ENCODE assay signal across 8 mouse cellular contexts in genomic region chr10:127661915-127662663, GRCm38 (mm10). TPM values are rescaled to one million over a fixed set of nuclear protein-coding genes. Genes with fewer than 3 reads are reported as not detected.
A peak's percentile ranks its signal among the peaks of the same experiment; 100 is the strongest.
DNase-seq lines count a peak whose midpoint lies in the region; ATAC-seq lines count a peak whose summit lies in the region.

No protein-coding gene starts in this region.

- H3K27me3 ChIP-seq in embryonic facial prominence, embryonic 14.5 days (replicated peaks; ENCODE audit: control insufficient read depth, insufficient read depth, low read length), result no peaks in the 10 kb centered on the region

- ATAC-seq in cerebellum, adult (ENCODE audit: insufficient number of reproducible peaks, low FRiP score, low TSS enrichment), result peak; percentile 36
- ATAC-seq in embryonic facial prominence, embryonic 14.5 days (ENCODE audit: low read depth), result peak; percentile 7

- intact Hi-C loops in heart, postnatal 10 days (cut with DNase I), result loop anchor here (2.0 to 10.0 kb wide), 3 partner anchors 17 to 467 kb away; partner anchors contain the start of genes Arhgef25 and Dtx3

- no peak for DNase-seq in cerebellum, postnatal 4 days (ENCODE audit: low spot score in 2 of 2)
- DNase-seq in adrenal gland, adult 2 months, result peak; percentile 89
- DNase-seq in embryonic facial prominence, embryonic 14.5 days (ENCODE audit: low spot score), result peak; percentile 86
- peak; percentile 78 to 79 for DNase-seq in heart, postnatal 10 days
- peak; percentile 80 to 89 for DNase-seq in kidney, postnatal 25 days
- DNase-seq in lung, postnatal 4 days, result peak; percentile 80 to 84
- DNase-seq in right cerebral cortex, adult 2 months (ENCODE audit: low spot score in 2 of 2), result peak; percentile 61 to 66

- no peaks in the 10 kb centered on the region for H3K9me3 ChIP-seq in embryonic facial prominence, embryonic 14.5 days (ENCODE audit: control insufficient read depth, low read length)

- H3K4me3 ChIP-seq in embryonic facial prominence, embryonic 14.5 days (ENCODE audit: low read depth, low read length), result peak overlapping the region; percentile 85

- 10% methylated on average over 16 of the region's 16 CpGs for WGBS in embryonic facial prominence, embryonic 14.5 days

- H3K27ac ChIP-seq in embryonic facial prominence, embryonic 14.5 days (replicated peaks; ENCODE audit: low read depth, low read length), result peak overlapping the region; percentile 77

- peak overlapping the region; percentile 59 for H3K9ac ChIP-seq in embryonic facial prominence, embryonic 14.5 days (ENCODE audit: low read depth, low read length)

- H3K4me1 ChIP-seq in embryonic facial prominence, embryonic 14.5 days (ENCODE audit: control insufficient read depth, insufficient read depth, low read length), result peaks cover 38% of the 10 kb centered on the region

- H3K4me2 ChIP-seq in embryonic facial prominence, embryonic 14.5 days (ENCODE audit: low read depth, low read length), result peak overlapping the region; percentile 73

- peaks cover 53% of the 10 kb centered on the region for H3K36me3 ChIP-seq in embryonic facial prominence, embryonic 14.5 days (ENCODE audit: control insufficient read depth, insufficient read depth, low read length)

RNA-seq across cellular contexts. Expression of gene Nemp1, which starts 4.6 kb away (rescaled TPM):
- total RNA-seq in adrenal gland, adult 2 months (2021), result 1 to 10 TPM; 4.6 to 9.1 TPM
- polyA plus RNA-seq in adrenal gland, adult 2 months (2012; rRNA removed), result 1.5 and 2.6 TPM in 2 replicates
- polyA plus RNA-seq in embryonic facial prominence, embryonic 14.5 days (2014; fragmentation: Nextera tagmentation; extraction: Ambion mirVana), result 10.5 and 11.2 TPM in 2 replicates
- 1 to 10 TPM; 5.0 to 7.0 TPM for total RNA-seq in heart, postnatal 10 days (2021)

RNA-seq across cellular contexts. Expression of gene Nab2, which starts 6.3 kb away (rescaled TPM):
- 10 to 100 TPM; 16.9 to 26.6 TPM for total RNA-seq in adrenal gland, adult 2 months (2021)
- 35.9 and 38.7 TPM in 2 replicates for polyA plus RNA-seq in adrenal gland, adult 2 months (2012; rRNA removed)
- polyA plus RNA-seq in embryonic facial prominence, embryonic 14.5 days (2014; fragmentation: Nextera tagmentation; extraction: Ambion mirVana), result 15.2 and 16.1 TPM in 2 replicates
- 10 to 100 TPM in 1 of 2 experiments, 1 to 10 TPM in 1; 8.5 to 11.7 TPM for total RNA-seq in heart, postnatal 10 days (2021)

RNA-seq across cellular contexts. Expression of gene Stat6, which starts 19.3 kb away (rescaled TPM):
- total RNA-seq in adrenal gland, adult 2 months (2021), result 100 to 1,000 TPM in 1 of 2 experiments, 10 to 100 TPM in 1; 88.3 to 109 TPM
- polyA plus RNA-seq in adrenal gland, adult 2 months (2012; rRNA removed), result 67.6 and 83.8 TPM in 2 replicates
- 22.9 and 23.1 TPM in 2 replicates for polyA plus RNA-seq in embryonic facial prominence, embryonic 14.5 days (2014; fragmentation: Nextera tagmentation; extraction: Ambion mirVana)
- total RNA-seq in heart, postnatal 10 days (2021), result 10 to 100 TPM; 45.9 to 46.8 TPM

RNA-seq across cellular contexts. Expression of gene Lrp1, which starts 41.1 kb away (rescaled TPM):
- 100 to 1,000 TPM; 138 to 196 TPM for total RNA-seq in adrenal gland, adult 2 months (2021)
- 197 and 201 TPM in 2 replicates for polyA plus RNA-seq in adrenal gland, adult 2 months (2012; rRNA removed)
- 137 and 145 TPM in 2 replicates for polyA plus RNA-seq in embryonic facial prominence, embryonic 14.5 days (2014; fragmentation: Nextera tagmentation; extraction: Ambion mirVana)
- total RNA-seq in heart, postnatal 10 days (2021), result 10 to 100 TPM; 95.8 to 96.3 TPM

RNA-seq across cellular contexts. Expression of gene Myo1a, which starts 42.9 kb away (rescaled TPM):
- 10 to 100 TPM in 1 of 2 experiments, 1 to 10 TPM in 1; 1.1 to 15.1 TPM for total RNA-seq in adrenal gland, adult 2 months (2021)
- 0.21 and 4.0 TPM in 2 replicates for polyA plus RNA-seq in adrenal gland, adult 2 months (2012; rRNA removed)
- 0.75 and 1.2 TPM in 2 replicates for polyA plus RNA-seq in embryonic facial prominence, embryonic 14.5 days (2014; fragmentation: Nextera tagmentation; extraction: Ambion mirVana)
- total RNA-seq in heart, postnatal 10 days (2021), result not detected

Comparison
In these comparisons a context has a peak if more than half of its experiments do, and no peak if none do; other contexts are left out.
1. DNase-seq: peak in adrenal gland, adult 2 months (single experiment), embryonic facial prominence, embryonic 14.5 days (single experiment), heart, postnatal 10 days (2 of 2), kidney, postnatal 25 days (2 of 2), lung, postnatal 4 days (2 of 2) and right cerebral cortex, adult 2 months (2 of 2); none in cerebellum, postnatal 4 days (0 of 2).